Mouse (Mus musculus): Measurements from ENCODE around the gene Them4. TPM values are rescaled to one million over a fixed set of nuclear protein-coding genes. Genes with fewer than 3 reads are reported as not detected.

Them4 gene
- total RNA-seq, 2 experiments from 2014 or later = 7.5 to 10.8 TPM

- intact Hi-C loops (cut with DNase I) = loop anchor here (5.0 kb wide), 1 partner anchor 70 kb away; the partner anchor contains the start of genes Mrpl9 and Oaz3
- Histone ChIP-seq H3K27ac (peak overlapping the region; percentile 94), H3K4me3 (peak overlapping the region; percentile 80)
- DNase-seq = no peak
- no peak for TF ChIP-seq CTCF (IDR thresholded peaks at IDR 0.05)
These were observed 62.1 kb downstream of the Them4 start for GRCm38 (mm10) chr3:94372038-94372437.

GRCm38 (mm10) chr3:94372641-94373040 lies 62.8 kb downstream of the Them4 start, which contains the start of gene Rorc:
Rorc (plus strand) TSS chr3:94372794.
- intact Hi-C loops (cut with DNase I) = loop anchor here (5.0 kb wide), 1 partner anchor 70 kb away; the partner anchor contains the start of genes Mrpl9 and Oaz3
- Histone ChIP-seq H3K4me3 (peak within 1 kb of the TSS; percentile 80), H3K27ac (peak within 1 kb of the TSS; percentile 94)
- DNase-seq = peak; percentile 89
- TF ChIP-seq CTCF (IDR thresholded peaks at IDR 0.05) = no peak

- intact Hi-C loops (cut with DNase I) = loop anchor here (5.0 kb wide), 1 partner anchor 69 kb away; the partner anchor contains the start of genes Mrpl9 and Oaz3
- TF ChIP-seq CTCF (IDR thresholded peaks at IDR 0.05) = no peak
- Histone ChIP-seq H3K27ac (peak overlapping the region; percentile 94), H3K4me3 (peak overlapping the region; percentile 80)
- DNase-seq = peak; percentile 32
These were observed 63.2 kb downstream of the Them4 start for GRCm38 (mm10) chr3:94373090-94373489.

GRCm38 (mm10) chr3:94373597-94374011 lies 63.7 kb downstream of the Them4 start:
- peak overlapping the region; percentile 80 for H3K4me3 ChIP-seq
- no peak for TF ChIP-seq CTCF (IDR thresholded peaks at IDR 0.05)
- intact Hi-C loops (cut with DNase I) = loop anchor here (5.0 kb wide), 1 partner anchor 69 kb away; the partner anchor contains the start of genes Mrpl9 and Oaz3
- peak overlapping the region; percentile 94 for H3K27ac ChIP-seq
- peak; percentile 88 for DNase-seq

- intact Hi-C loops (cut with DNase I) = loop anchor here (5.0 kb wide), 1 partner anchor 68 kb away; the partner anchor contains the start of genes Mrpl9 and Oaz3
- peak; percentile 79 for DNase-seq
- Histone ChIP-seq H3K27ac (peak overlapping the region; percentile 94), H3K4me3 (peak overlapping the region; percentile 80; the same call in 1 of the 2 replicates)
- no peak for TF ChIP-seq CTCF (IDR thresholded peaks at IDR 0.05)
These were observed 64.7 kb downstream of the Them4 start for GRCm38 (mm10) chr3:94374636-94375035.

- Histone ChIP-seq H3K27ac (peak overlapping the region; percentile 94; the same call in 1 of the 2 replicates), H3K4me3 (no peak overlapping the region)
- no peak for DNase-seq
- intact Hi-C loops (cut with DNase I) = no loop called here
- TF ChIP-seq CTCF (IDR thresholded peaks at IDR 0.05) = no peak
These were observed 65.3 kb downstream of the Them4 start for GRCm38 (mm10) chr3:94375146-94375545.

GRCm38 (mm10) chr3:94375861-94376260 lies 66.0 kb downstream of the Them4 start:
- DNase-seq = no peak
- Histone ChIP-seq H3K4me3 (no peak overlapping the region), H3K27ac (no peak overlapping the region)
- no peak for TF ChIP-seq CTCF (IDR thresholded peaks at IDR 0.05)
- intact Hi-C loops (cut with DNase I) = no loop called here

GRCm38 (mm10) chr3:94377028-94377923 lies 67.4 kb downstream of the Them4 start:
- no peak for TF ChIP-seq CTCF (IDR thresholded peaks at IDR 0.05)
- no peak for DNase-seq
- Histone ChIP-seq H3K27ac (no peak overlapping the region), H3K4me3 (no peak overlapping the region)
- intact Hi-C loops (cut with DNase I) = no loop called here

- TF ChIP-seq CTCF (IDR thresholded peaks at IDR 0.05) = no peak
- no peak for DNase-seq
- Histone ChIP-seq H3K4me3 (no peak overlapping the region), H3K27ac (no peak overlapping the region)
- intact Hi-C loops (cut with DNase I) = no loop called here
These were observed 70.1 kb downstream of the Them4 start for GRCm38 (mm10) chr3:94379831-94380510.

Other genes starting within 250 kb of the Them4 start
- not detected for gene Gm10697, start 237.4 kb upstream of the Them4 start, total RNA-seq (2021)
- gene Gm10696, start 131.9 kb upstream of the Them4 start, total RNA-seq (2021) = not detected
- not detected for gene Gm5286, start 113.4 kb upstream of the Them4 start, total RNA-seq (2021)
- gene Gm4778, start 46.1 kb upstream of the Them4 start, total RNA-seq (2021) = not detected
- not detected for gene Them5, start 32.0 kb downstream of the Them4 start, total RNA-seq (2021)
- not detected for gene C2cd4d, start 52.3 kb downstream of the Them4 start, total RNA-seq (2021)
- 10 to 100 TPM; 97.8 to 99.7 TPM for gene Rorc, start 62.7 kb downstream of the Them4 start, total RNA-seq (2021)
- gene Lingo4, start 88.4 kb downstream of the Them4 start, total RNA-seq (2021) = under 1 TPM; 0.31 to 0.39 TPM
- gene Tdrkh, start 103.2 kb downstream of the Them4 start, total RNA-seq (2021) = 1 to 10 TPM; 2.8 to 2.9 TPM
- gene Mrpl9, start 133.2 kb downstream of the Them4 start, total RNA-seq (2021) = 10 to 100 TPM; 29.5 to 37.2 TPM
- gene Oaz3, start 133.8 kb downstream of the Them4 start, total RNA-seq (2021) = not detected
- not detected for gene Celf3, start 168.2 kb downstream of the Them4 start, total RNA-seq (2021)
- gene Riiad1, start 170.3 kb downstream of the Them4 start, total RNA-seq (2021) = 10 to 100 TPM; 11.2 to 11.4 TPM

Measured in gastrocnemius, adult 2 months (tissue).